Mouse (Mus musculus): Measurements from ENCODE around the gene Pms2. TPM values are rescaled to one million over a fixed set of nuclear protein-coding genes. Genes with fewer than 3 reads are reported as not detected.

Gene Pms2
- 39.1 and 39.3 TPM in 2 replicates for polyA plus RNA-seq (2014; fragmentation: Nextera tagmentation; extraction: Ambion mirVana)

DNA sequence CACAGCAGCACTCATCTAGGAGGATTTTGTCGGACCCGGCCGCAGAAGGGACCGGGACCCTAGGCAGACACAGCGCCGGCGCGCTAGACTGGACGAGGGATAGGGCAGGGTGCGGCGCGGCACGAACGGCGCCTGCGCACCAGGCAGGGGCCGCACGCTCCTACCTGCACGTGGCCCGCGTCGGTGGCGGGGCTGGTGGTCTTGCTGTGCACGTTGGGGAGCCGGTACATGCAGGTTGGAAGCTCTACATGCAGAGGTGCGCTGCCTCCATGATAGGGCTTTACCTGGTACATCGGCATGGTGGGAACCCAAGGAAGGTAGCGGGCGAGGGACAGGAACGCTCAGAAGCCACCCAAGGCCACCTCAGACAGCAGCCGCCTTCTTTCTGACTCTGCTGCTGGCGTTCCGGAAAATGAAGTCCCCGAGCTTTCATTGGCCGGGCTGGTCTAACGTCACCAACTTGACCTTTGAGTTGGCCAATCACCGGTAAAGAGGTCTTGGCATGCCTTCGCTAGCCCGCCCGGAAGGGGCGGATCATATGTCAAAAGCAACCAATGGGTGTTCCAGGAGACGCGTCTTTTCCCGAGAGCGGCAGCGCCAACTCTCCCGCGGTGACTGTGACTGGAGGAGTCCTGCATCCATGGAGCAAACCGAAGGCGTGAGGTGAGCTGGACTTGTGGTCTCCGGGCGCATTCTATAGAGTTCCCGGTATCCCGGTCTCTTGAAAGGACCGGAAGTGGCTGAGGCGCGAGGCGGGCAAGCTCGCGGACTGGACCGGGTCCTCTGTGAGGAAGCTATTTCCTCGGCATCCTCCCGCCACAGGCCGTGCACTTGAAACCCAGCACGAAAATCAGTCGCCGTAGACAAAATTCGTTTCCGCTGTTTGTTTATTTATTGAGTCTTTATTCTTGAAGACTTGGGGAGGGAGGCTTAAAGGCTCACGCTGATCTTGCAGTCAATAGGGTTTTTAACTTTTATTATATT is at the start of gene Pms2, which contains the start of gene Aimp2:
TSS of gene Pms2 (plus strand) at position 548 of the 984 bp plus-strand sequence.
TSS of gene Aimp2 (minus strand) at position 431 of the 984 bp plus-strand sequence.
- Histone ChIP-seq H3K9me3 (ENCODE audit: control insufficient read depth, low read length) (no peaks in the 10 kb centered on the region), H3K27me3 (ENCODE audit: control insufficient read depth, insufficient read depth, low read length) (no peaks in the 10 kb centered on the region), H3K4me2 (ENCODE audit: low read depth, severe bottlenecking) (peak within 1 kb of the TSS; percentile 75), H3K4me1 (ENCODE audit: control insufficient read depth, insufficient read depth, low read length) (peaks cover 10% of the 10 kb centered on the region; the same call in 1 of the 2 replicates), H3K4me3 (ENCODE audit: low read depth, low read length) (peak within 1 kb of the TSS; percentile 71), H3K36me3 (ENCODE audit: control insufficient read depth, insufficient read depth, low read length) (peaks cover 3% of the 10 kb centered on the region; the same call in 1 of the 2 replicates), H3K9ac (ENCODE audit: low read length) (peak within 1 kb of the TSS; percentile 67), H3K27ac (replicated peaks; ENCODE audit: low read depth, low read length) (peak within 1 kb of the TSS; percentile 70)
- DNase-seq (ENCODE audit: low spot score) (peak; percentile 95), ATAC-seq (ENCODE audit: insufficient number of reproducible peaks, low FRiP score, low TSS enrichment, low read depth) (peak; percentile 99)
- WGBS, result under 1% methylated on average over 70 of the region's 70 CpGs

DNA sequence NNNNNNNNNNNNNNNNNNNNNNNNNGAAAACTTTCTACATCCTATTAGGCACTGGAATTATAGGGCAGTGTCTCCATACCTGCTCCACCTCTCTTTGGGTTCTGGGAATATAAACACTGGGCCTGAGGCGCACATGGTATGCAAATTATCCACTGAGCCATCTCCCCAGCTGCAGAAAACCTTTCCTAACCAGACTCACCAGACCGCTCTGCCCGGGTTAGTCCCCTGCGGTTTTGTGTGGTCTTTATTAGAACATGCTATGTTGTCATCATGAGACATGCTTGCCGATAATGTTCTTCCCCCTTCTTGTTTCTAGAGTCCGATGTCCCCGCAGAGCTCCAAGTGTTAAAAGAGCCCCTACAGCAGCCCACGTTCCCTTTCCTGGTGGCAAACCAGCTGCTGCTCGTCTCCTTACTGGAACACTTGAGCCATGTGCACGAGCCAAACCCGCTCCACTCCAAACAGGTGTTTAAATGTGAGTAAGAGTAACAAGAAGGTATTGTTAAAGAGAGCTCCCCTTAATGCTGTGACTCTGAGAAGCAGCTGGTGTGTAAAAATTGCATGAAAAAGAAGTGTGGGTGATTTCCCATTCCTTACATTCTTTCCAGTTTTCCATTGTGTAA is 38.1 kb upstream of the Pms2 start:
- no peaks in the 10 kb centered on the region for H3K9me3 ChIP-seq (ENCODE audit: control insufficient read depth, low read length)
- WGBS, result 89% methylated on average over 11 of the region's 11 CpGs
- H3K36me3 ChIP-seq (ENCODE audit: control insufficient read depth, insufficient read depth, low read length), result peaks cover 8% of the 10 kb centered on the region; the same call in 1 of the 2 replicates
- ATAC-seq (ENCODE audit: insufficient number of reproducible peaks, low FRiP score, low TSS enrichment, low read depth), result no peak
- no peak overlapping the region for H3K27ac ChIP-seq (replicated peaks; ENCODE audit: low read depth, low read length)
- DNase-seq (ENCODE audit: low spot score), result no peak
- no peaks in the 10 kb centered on the region for H3K4me1 ChIP-seq (ENCODE audit: control insufficient read depth, insufficient read depth, low read length)
- no peak overlapping the region for H3K9ac ChIP-seq (ENCODE audit: low read length)
- no peaks in the 10 kb centered on the region for H3K27me3 ChIP-seq (ENCODE audit: control insufficient read depth, insufficient read depth, low read length)
- no peak overlapping the region for H3K4me3 ChIP-seq (ENCODE audit: low read depth, low read length)
- H3K4me2 ChIP-seq (ENCODE audit: low read depth, severe bottlenecking), result no peak overlapping the region

DNA sequence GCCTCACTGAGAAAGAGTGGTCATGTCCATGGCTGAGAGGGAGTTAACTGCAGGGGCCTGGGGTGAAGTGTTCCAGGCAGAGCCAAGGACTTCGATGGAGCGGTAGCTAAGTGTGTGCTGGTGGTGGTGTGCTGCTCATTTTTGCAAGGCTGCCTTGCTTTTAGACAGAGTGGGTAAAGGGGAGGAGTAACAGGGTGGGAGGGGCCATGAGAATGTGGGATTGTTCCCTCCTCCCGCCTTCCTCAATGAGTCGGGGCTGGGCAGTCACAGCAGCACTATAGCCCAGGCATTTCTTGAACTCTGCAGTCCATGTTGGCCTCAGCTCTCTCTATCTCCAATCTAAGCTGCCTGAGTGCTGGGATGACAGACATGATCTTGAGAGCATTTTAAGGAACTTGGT is 35.2 kb upstream of the Pms2 start:
- Histone ChIP-seq H3K9me3 (ENCODE audit: control insufficient read depth, low read length) (no peaks in the 10 kb centered on the region), H3K4me2 (ENCODE audit: low read depth, severe bottlenecking) (no peak overlapping the region), H3K27ac (replicated peaks; ENCODE audit: low read depth, low read length) (no peak overlapping the region), H3K27me3 (ENCODE audit: control insufficient read depth, insufficient read depth, low read length) (no peaks in the 10 kb centered on the region), H3K4me1 (ENCODE audit: control insufficient read depth, insufficient read depth, low read length) (no peaks in the 10 kb centered on the region), H3K4me3 (ENCODE audit: low read depth, low read length) (no peak overlapping the region), H3K9ac (ENCODE audit: low read length) (no peak overlapping the region), H3K36me3 (ENCODE audit: control insufficient read depth, insufficient read depth, low read length) (peaks cover 12% of the 10 kb centered on the region; the same call in 1 of the 2 replicates)
- ATAC-seq (ENCODE audit: insufficient number of reproducible peaks, low FRiP score, low TSS enrichment, low read depth) (no peak), DNase-seq (ENCODE audit: low spot score) (no peak)
- 72% methylated on average over 4 of the region's 4 CpGs for WGBS

DNA sequence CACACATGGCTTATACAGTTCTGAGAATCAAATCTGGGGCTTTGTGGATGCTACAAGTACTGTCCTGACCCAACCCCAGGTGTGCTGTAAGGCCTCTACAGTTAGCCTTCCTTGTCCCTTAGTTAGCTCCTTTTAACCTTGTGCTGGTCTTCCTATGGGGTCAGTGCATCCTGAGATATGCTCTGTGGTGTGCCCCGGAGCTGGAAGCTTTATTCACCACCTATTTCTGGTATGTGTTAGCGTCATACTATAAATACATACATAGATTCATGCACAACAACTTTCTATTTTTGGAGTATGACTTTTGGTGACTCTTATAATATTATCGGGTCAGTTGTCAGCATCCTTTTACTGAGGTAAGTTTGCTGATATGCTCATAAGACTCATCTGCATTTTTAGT is 24.5 kb upstream of the Pms2 start:
- no peaks in the 10 kb centered on the region for H3K4me1 ChIP-seq (ENCODE audit: control insufficient read depth, insufficient read depth, low read length)
- DNase-seq (ENCODE audit: low spot score) (no peak), ATAC-seq (ENCODE audit: insufficient number of reproducible peaks, low FRiP score, low TSS enrichment, low read depth) (no peak)
- H3K9ac ChIP-seq (ENCODE audit: low read length), result no peak overlapping the region
- H3K4me2 ChIP-seq (ENCODE audit: low read depth, severe bottlenecking), result no peak overlapping the region
- no peak overlapping the region for H3K27ac ChIP-seq (replicated peaks; ENCODE audit: low read depth, low read length)
- H3K4me3 ChIP-seq (ENCODE audit: low read depth, low read length), result no peak overlapping the region
- H3K36me3 ChIP-seq (ENCODE audit: control insufficient read depth, insufficient read depth, low read length), result peaks cover 30% of the 10 kb centered on the region
- 95% methylated on average over 3 of the region's 3 CpGs for WGBS
- H3K27me3 ChIP-seq (ENCODE audit: control insufficient read depth, insufficient read depth, low read length), result no peaks in the 10 kb centered on the region
- no peaks in the 10 kb centered on the region for H3K9me3 ChIP-seq (ENCODE audit: control insufficient read depth, low read length)

DNA sequence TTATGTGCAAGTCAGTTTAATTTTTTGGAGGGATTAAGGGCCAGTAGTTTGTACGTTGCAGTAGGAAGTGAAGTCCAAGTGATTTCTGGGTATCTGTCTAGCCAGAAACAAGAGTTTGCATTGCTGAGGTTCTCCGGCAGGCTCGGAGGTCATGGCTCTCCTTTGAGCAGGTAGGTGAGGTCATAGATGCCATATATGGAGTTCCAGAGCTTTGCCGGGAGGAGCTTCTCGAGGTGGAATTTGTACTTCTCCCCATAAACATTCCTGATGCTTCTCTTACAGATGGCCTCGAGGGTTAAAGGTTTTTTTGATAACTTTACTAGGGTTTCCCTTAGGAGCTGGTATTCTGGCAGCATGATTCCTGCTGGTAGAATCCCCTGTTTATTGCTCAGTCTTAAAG is 19.0 kb upstream of the Pms2 start:
- Histone ChIP-seq H3K27ac (replicated peaks; ENCODE audit: low read depth, low read length) (no peak overlapping the region), H3K4me2 (ENCODE audit: low read depth, severe bottlenecking) (no peak overlapping the region), H3K4me1 (ENCODE audit: control insufficient read depth, insufficient read depth, low read length) (no peaks in the 10 kb centered on the region), H3K9ac (ENCODE audit: low read length) (no peak overlapping the region), H3K4me3 (ENCODE audit: low read depth, low read length) (no peak overlapping the region), H3K36me3 (ENCODE audit: control insufficient read depth, insufficient read depth, low read length) (peaks cover 13% of the 10 kb centered on the region), H3K9me3 (ENCODE audit: control insufficient read depth, low read length) (no peaks in the 10 kb centered on the region), H3K27me3 (ENCODE audit: control insufficient read depth, insufficient read depth, low read length) (no peaks in the 10 kb centered on the region)
- 75% methylated on average over 6 of the region's 6 CpGs for WGBS
- DNase-seq (ENCODE audit: low spot score) (no peak), ATAC-seq (ENCODE audit: insufficient number of reproducible peaks, low FRiP score, low TSS enrichment, low read depth) (no peak)

DNA sequence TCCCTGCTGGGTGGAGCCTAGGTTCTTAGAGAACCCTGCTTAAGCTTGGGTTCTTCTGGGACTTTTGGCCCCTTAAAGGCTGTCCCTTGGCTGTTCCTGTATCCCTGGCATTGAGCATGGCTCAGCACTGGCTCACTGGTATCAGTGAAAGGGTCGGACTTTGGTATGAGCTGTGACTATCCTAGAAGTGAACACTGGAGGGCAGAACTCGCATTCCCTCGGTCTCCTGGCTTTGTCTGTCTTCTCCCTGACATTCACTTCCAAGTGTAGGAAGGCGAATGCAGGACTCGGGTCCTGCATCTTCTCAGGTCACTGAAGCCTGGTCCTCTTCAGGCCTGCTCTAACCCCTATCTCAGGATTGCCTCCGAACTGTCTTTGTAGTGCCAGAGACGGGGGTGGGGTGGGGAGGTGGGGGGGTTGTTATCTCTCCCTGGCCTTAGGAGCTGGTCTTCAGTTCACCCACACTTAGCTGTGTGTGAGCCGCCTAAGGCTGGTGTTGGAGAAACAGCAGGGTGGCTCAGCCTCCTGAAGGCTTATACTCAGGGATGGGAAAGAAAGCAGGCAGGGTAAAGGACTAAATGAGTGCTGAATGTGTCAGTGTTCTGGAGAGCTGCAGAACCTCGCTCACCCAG is 17.4 kb upstream of the Pms2 start:
- Histone ChIP-seq H3K4me2 (ENCODE audit: low read depth, severe bottlenecking) (no peak overlapping the region), H3K4me1 (ENCODE audit: control insufficient read depth, insufficient read depth, low read length) (no peaks in the 10 kb centered on the region), H3K9ac (ENCODE audit: low read length) (no peak overlapping the region), H3K36me3 (ENCODE audit: control insufficient read depth, insufficient read depth, low read length) (peaks cover 7% of the 10 kb centered on the region; the same call in 1 of the 2 replicates), H3K9me3 (ENCODE audit: control insufficient read depth, low read length) (no peaks in the 10 kb centered on the region), H3K27ac (replicated peaks; ENCODE audit: low read depth, low read length) (no peak overlapping the region), H3K4me3 (ENCODE audit: low read depth, low read length) (no peak overlapping the region), H3K27me3 (ENCODE audit: control insufficient read depth, insufficient read depth, low read length) (no peaks in the 10 kb centered on the region)
- 77% methylated on average over 9 of the region's 9 CpGs for WGBS
- ATAC-seq (ENCODE audit: insufficient number of reproducible peaks, low FRiP score, low TSS enrichment, low read depth), result no peak
- no peak for DNase-seq (ENCODE audit: low spot score)

DNA sequence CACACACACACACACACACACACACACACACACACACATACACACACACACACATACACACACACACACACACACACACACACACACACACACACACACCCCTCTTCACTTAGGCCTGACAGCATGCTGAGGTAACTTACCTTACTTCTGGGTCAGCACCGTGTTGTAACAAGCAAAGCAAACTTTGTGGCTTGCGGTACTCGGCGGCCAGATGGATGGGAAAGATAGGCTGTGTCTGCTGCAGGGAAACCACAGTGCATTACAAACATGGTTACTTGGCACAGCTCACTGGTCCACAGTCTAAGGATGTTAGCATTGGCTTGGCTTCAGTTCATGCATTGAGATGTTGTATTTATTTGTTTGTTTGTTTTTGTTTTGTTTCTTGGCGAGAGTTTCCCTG is 16.4 kb upstream of the Pms2 start:
- H3K36me3 ChIP-seq (ENCODE audit: control insufficient read depth, insufficient read depth, low read length), result peaks cover 9% of the 10 kb centered on the region; the same call in 1 of the 2 replicates
- H3K27me3 ChIP-seq (ENCODE audit: control insufficient read depth, insufficient read depth, low read length), result no peaks in the 10 kb centered on the region
- H3K4me1 ChIP-seq (ENCODE audit: control insufficient read depth, insufficient read depth, low read length), result no peaks in the 10 kb centered on the region
- WGBS, result 81% methylated on average over 5 of the region's 5 CpGs
- ATAC-seq (ENCODE audit: insufficient number of reproducible peaks, low FRiP score, low TSS enrichment, low read depth) (no peak), DNase-seq (ENCODE audit: low spot score) (no peak)
- H3K4me2 ChIP-seq (ENCODE audit: low read depth, severe bottlenecking), result no peak overlapping the region
- no peaks in the 10 kb centered on the region for H3K9me3 ChIP-seq (ENCODE audit: control insufficient read depth, low read length)
- H3K9ac ChIP-seq (ENCODE audit: low read length), result no peak overlapping the region
- no peak overlapping the region for H3K4me3 ChIP-seq (ENCODE audit: low read depth, low read length)
- H3K27ac ChIP-seq (replicated peaks; ENCODE audit: low read depth, low read length), result no peak overlapping the region

DNA sequence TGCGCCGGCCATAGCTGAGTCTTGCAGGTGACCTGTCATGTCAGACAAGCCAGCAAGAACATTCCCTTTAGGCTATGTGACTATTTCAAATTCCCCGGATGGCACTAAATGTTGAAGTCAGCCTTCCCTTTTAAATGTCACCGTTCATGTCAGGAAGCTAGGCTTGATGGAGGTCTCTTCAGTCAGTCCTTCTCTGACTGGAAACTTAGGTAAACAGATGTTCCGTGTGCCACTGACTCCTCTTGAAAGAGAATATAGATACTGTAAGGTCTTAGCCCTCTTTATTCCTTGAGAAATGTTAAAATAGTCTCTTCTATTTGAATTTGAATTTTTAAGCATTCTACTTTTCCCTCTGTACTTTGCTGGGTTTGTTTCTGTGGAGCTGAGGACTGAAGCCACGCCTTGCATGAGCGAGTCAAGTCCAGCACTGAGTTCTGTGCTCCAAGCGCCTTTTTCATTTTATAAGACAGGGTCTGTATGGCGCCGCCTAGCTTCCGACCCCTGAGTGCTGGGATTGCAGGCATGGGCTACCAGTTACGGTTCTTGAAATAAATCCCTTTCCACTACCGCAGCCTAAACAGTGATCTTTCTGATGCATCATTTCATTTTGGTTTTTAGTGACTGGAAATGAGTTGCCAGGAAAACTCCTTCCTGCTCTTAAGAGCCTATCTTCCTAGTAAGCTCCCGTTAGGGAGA is 12.0 kb upstream of the Pms2 start, which contains the start of gene Ankrd61:
TSS of gene Ankrd61 (minus strand) at position 51 of the 696 bp plus-strand sequence.
- 86% methylated on average over 14 of the region's 14 CpGs for WGBS
- DNase-seq (ENCODE audit: low spot score) (no peak), ATAC-seq (ENCODE audit: insufficient number of reproducible peaks, low FRiP score, low TSS enrichment, low read depth) (no peak)
- Histone ChIP-seq H3K36me3 (ENCODE audit: control insufficient read depth, insufficient read depth, low read length) (peaks cover 16% of the 10 kb centered on the region), H3K9ac (ENCODE audit: low read length) (no peak within 1 kb of the TSS), H3K4me1 (ENCODE audit: control insufficient read depth, insufficient read depth, low read length) (no peaks in the 10 kb centered on the region), H3K4me2 (ENCODE audit: low read depth, severe bottlenecking) (no peak within 1 kb of the TSS), H3K9me3 (ENCODE audit: control insufficient read depth, low read length) (no peaks in the 10 kb centered on the region), H3K27me3 (ENCODE audit: control insufficient read depth, insufficient read depth, low read length) (no peaks in the 10 kb centered on the region), H3K27ac (replicated peaks; ENCODE audit: low read depth, low read length) (no peak within 1 kb of the TSS), H3K4me3 (ENCODE audit: low read depth, low read length) (no peak within 1 kb of the TSS)
